ENCODE assay signal across 8 mouse cellular contexts in the genomic region with DNA sequence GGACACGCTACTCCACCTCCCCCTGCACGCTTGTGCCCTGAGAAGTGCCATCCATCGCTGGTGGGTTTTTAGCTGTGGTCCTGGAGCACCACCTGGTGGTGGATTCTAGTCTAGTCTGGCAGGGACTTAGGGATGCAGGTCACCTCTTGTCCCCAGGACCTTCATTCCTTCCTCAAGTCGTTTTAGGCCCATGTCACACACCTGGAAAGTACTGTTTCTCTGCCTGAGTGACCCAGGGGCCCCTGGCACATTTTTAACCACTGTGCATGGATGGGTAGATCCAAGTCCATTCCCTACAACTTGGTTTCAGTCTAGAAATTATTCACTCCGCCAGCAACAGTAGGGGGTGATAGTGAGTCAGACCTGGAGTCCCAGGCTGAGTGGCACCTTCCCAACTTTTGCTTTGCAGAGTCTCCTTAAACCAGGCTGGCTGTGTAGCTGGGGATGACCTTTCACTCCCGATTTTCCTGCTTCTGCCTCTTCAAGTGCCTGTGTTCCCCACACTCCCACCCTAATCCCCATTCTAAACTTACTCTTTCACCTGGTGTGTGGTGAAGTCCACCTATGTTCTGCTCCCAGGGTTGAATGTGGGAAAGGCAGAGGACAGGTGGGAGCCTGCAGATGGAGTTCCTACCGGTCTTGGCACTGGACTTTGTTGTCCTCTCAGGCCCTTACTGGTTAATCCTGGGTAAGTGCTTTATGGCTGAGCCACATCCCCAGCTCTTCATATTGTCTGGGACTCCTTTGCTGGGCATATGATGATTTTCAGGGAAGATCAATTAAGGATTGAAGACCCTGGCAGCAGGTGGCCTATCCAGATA. TPM values are rescaled to one million over a fixed set of nuclear protein-coding genes. Genes with fewer than 3 reads are reported as not detected.
DNase-seq lines count a peak whose midpoint lies in the region; ATAC-seq lines count a peak whose summit lies in the region.

No protein-coding gene starts in this region.

- no peaks in the 10 kb centered on the region for H3K9me3 ChIP-seq in intestine, embryonic 16.5 days (ENCODE audit: control insufficient read depth, low read length)
- H3K9me3 ChIP-seq in midbrain, embryonic 10.5 days (replicated peaks): no peaks in the 10 kb centered on the region

- intact Hi-C loops in left cerebral cortex, postnatal 36 days (cut with DNase I): loop anchor here (1.0 kb wide), 1 partner anchor 70 kb away; no protein-coding TSS in a partner anchor

- peaks cover 34% of the 10 kb centered on the region for H3K4me1 ChIP-seq in intestine, embryonic 16.5 days (ENCODE audit: control insufficient read depth, insufficient read depth, low read length)
- peaks cover 9% of the 10 kb centered on the region for H3K4me1 ChIP-seq in midbrain, embryonic 10.5 days

- peak; percentile 61 for DNase-seq in ovary, postnatal 10 days (ENCODE audit: low spot score)
- DNase-seq in ovary, adult 18-20 months (ENCODE audit: low spot score): no peak
- DNase-seq in cerebellum, postnatal 4 days (ENCODE audit: low spot score in 2 of 2): peak; percentile 69 to 90
- peak; percentile 62 to 66 for DNase-seq in gastrocnemius, adult 8-10 months (ENCODE audit: low spot score in 2 of 2)
- peak; percentile 73 to 84 for DNase-seq in left cerebral cortex, postnatal 36 days (ENCODE audit: low spot score in 2 of 2)
- peak; percentile 85 for DNase-seq in midbrain, embryonic 10.5 days (ENCODE audit: low spot score)
- DNase-seq in skeletal muscle tissue, adult 2 months (ENCODE audit: low read depth, low spot score): peak; percentile 72

- peaks cover 10% of the 10 kb centered on the region for H3K36me3 ChIP-seq in intestine, embryonic 16.5 days (ENCODE audit: control insufficient read depth, insufficient read depth, low read length)
- H3K36me3 ChIP-seq in midbrain, embryonic 10.5 days: peaks cover 79% of the 10 kb centered on the region

- peak; percentile 45 for ATAC-seq in intestine, embryonic 16.5 days

- 15% methylated on average over 7 of the region's 7 CpGs for WGBS in intestine, embryonic 16.5 days
- 17% methylated on average over 7 of the region's 7 CpGs for WGBS in midbrain, embryonic 10.5 days

- no peak overlapping the region for H3K4me2 ChIP-seq in intestine, embryonic 16.5 days (ENCODE audit: low read depth, low read length)

- H3K4me3 ChIP-seq in intestine, embryonic 16.5 days (ENCODE audit: low read length): no peak overlapping the region
- no peak overlapping the region for H3K4me3 ChIP-seq in midbrain, embryonic 10.5 days

- 0 out of 2 replicates have a peak overlapping the region, but pooled peaks have one; percentile 14 for H3K9ac ChIP-seq in intestine, embryonic 16.5 days (ENCODE audit: low read depth, low read length)

- H3K27me3 ChIP-seq in intestine, embryonic 16.5 days (replicated peaks; ENCODE audit: control insufficient read depth, insufficient read depth, low read length): no peaks in the 10 kb centered on the region
- H3K27me3 ChIP-seq in midbrain, embryonic 10.5 days (ENCODE audit: low read depth, poor library complexity, severe bottlenecking): no peaks in the 10 kb centered on the region

- H3K27ac ChIP-seq in intestine, embryonic 16.5 days (ENCODE audit: low read length): peak overlapping the region; percentile 92
- H3K27ac ChIP-seq in midbrain, embryonic 10.5 days (replicated peaks): no peak overlapping the region

RNA-seq across cellular contexts. Expression of a gene that starts 10.1 kb away (rescaled TPM):
- under 1 TPM; 0.60 to 0.94 (median 0.76) TPM for total RNA-seq in gastrocnemius, adult 8-10 months (2022)
- polyA plus RNA-seq in intestine, embryonic 16.5 days (2015; fragmentation: Nextera tagmentation; extraction: Ambion mirVana): 32.6 and 35.6 TPM in 2 replicates
- 1 to 10 TPM; 2.1 to 2.3 TPM for total RNA-seq in left cerebral cortex, postnatal 36 days (2021)
- 8.7 and 9.0 TPM in 2 replicates for polyA plus RNA-seq in midbrain, embryonic 10.5 days (2016; fragmentation: Nextera tagmentation; extraction: Ambion mirVana)

RNA-seq across cellular contexts. Expression of a gene that starts 19.7 kb away (rescaled TPM):
- not detected for total RNA-seq in gastrocnemius, adult 8-10 months (2022)
- polyA plus RNA-seq in intestine, embryonic 16.5 days (2015; fragmentation: Nextera tagmentation; extraction: Ambion mirVana): 0.23 and 0.32 TPM in 2 replicates
- total RNA-seq in left cerebral cortex, postnatal 36 days (2021): 10 to 100 TPM; 59.7 to 61.7 TPM
- 1.3 TPM in 2 replicates for polyA plus RNA-seq in midbrain, embryonic 10.5 days (2016; fragmentation: Nextera tagmentation; extraction: Ambion mirVana)

RNA-seq across cellular contexts. Expression of a gene that starts 25.1 kb away (rescaled TPM):
- 10 to 100 TPM; 53.5 to 62.3 (median 60.6) TPM for total RNA-seq in gastrocnemius, adult 8-10 months (2022)
- polyA plus RNA-seq in intestine, embryonic 16.5 days (2015; fragmentation: Nextera tagmentation; extraction: Ambion mirVana): 83.7 and 88.3 TPM in 2 replicates
- 100 to 1,000 TPM; 159 to 168 TPM for total RNA-seq in left cerebral cortex, postnatal 36 days (2021)
- 135 and 142 TPM in 2 replicates for polyA plus RNA-seq in midbrain, embryonic 10.5 days (2016; fragmentation: Nextera tagmentation; extraction: Ambion mirVana)

RNA-seq across cellular contexts. Expression of a gene that starts 43.1 kb away (rescaled TPM):
- total RNA-seq in gastrocnemius, adult 8-10 months (2022): under 1 TPM in 1 of 4 experiments, not detected in 3; 0.07 TPM
- 2.7 and 2.9 TPM in 2 replicates for polyA plus RNA-seq in intestine, embryonic 16.5 days (2015; fragmentation: Nextera tagmentation; extraction: Ambion mirVana)
- 100 to 1,000 TPM; 109 to 111 TPM for total RNA-seq in left cerebral cortex, postnatal 36 days (2021)
- polyA plus RNA-seq in midbrain, embryonic 10.5 days (2016; fragmentation: Nextera tagmentation; extraction: Ambion mirVana): 9.8 and 17.4 TPM in 2 replicates

RNA-seq across cellular contexts. Expression of a gene that starts 58.1 kb away (rescaled TPM):
- total RNA-seq in gastrocnemius, adult 8-10 months (2022): under 1 TPM; 0.24 to 0.76 (median 0.41) TPM
- 4.9 and 5.4 TPM in 2 replicates for polyA plus RNA-seq in intestine, embryonic 16.5 days (2015; fragmentation: Nextera tagmentation; extraction: Ambion mirVana)
- total RNA-seq in left cerebral cortex, postnatal 36 days (2021): 100 to 1,000 TPM; 249 to 288 TPM
- 4.1 and 11.7 TPM in 2 replicates for polyA plus RNA-seq in midbrain, embryonic 10.5 days (2016; fragmentation: Nextera tagmentation; extraction: Ambion mirVana)

Comparison
In these comparisons a context has a peak if more than half of its experiments do, and no peak if none do; other contexts are left out.
1. RNA of a gene that starts 19.7 kb away (total RNA-seq): 59.7 to 61.7 TPM in left cerebral cortex, postnatal 36 days; not detected in gastrocnemius, adult 8-10 months; every median in the first group is over 10 times any median in the second.